Mouse (Mus musculus) liver, embryonic 18 days (tissue): ENCODE data around the gene Cpn1. TPM values are rescaled to one million over a fixed set of nuclear protein-coding genes. Genes with fewer than 3 reads are reported as not detected.

Experiments
- polyA plus RNA-seq: library from polyadenylated mRNA; depleted of rRNA; stranded (reverse); fragments of >200 nt; gene quantifications from 2 replicates; pipeline ENCODE4 v1.2.3, GENCODE M21; 2012; rRNA removed

The Cpn1 gene
- polyA plus RNA-seq, result 188 and 210 TPM in 2 replicates

GRCm38 (mm10) chr19:43986069-43986794 is at the start of gene Cpn1:
Gene Cpn1 (minus strand): TSS chr19:43986556.

GRCm38 (mm10) chr19:44028972-44029371 is 42.6 kb upstream of the Cpn1 start, which contains the start of gene Cyp2c23:
Gene Cyp2c23 (minus strand): TSS chr19:44029208.

GRCm38 (mm10) chr19:43939769-43940689 is 46.3 kb downstream of the Cpn1 start, which contains the start of gene Dnmbp:
Gene Dnmbp (minus strand): TSS chr19:43940191.

Other genes starting within 250 kb of the Cpn1 start
- 6.8 and 7.7 TPM in 2 replicates for gene Cutc, start 233.6 kb downstream of the Cpn1 start, polyA plus RNA-seq
- gene Cox15, start 233.6 kb downstream of the Cpn1 start, polyA plus RNA-seq, result 7.9 and 8.9 TPM in 2 replicates
- gene Abcc2, start 204.4 kb downstream of the Cpn1 start, polyA plus RNA-seq, result 53.0 and 60.0 TPM in 2 replicates
- gene Dnmbp, start 46.4 kb downstream of the Cpn1 start, polyA plus RNA-seq, result 3.9 and 4.3 TPM in 2 replicates
- gene Cyp2c23, start 42.7 kb upstream of the Cpn1 start, polyA plus RNA-seq, result 43.3 and 68.3 TPM in 2 replicates
- 14.3 and 14.7 TPM in 2 replicates for gene Erlin1, start 83.2 kb upstream of the Cpn1 start, polyA plus RNA-seq
- 29.8 and 29.9 TPM in 2 replicates for gene Chuk, start 120.9 kb upstream of the Cpn1 start, polyA plus RNA-seq
- gene Cwf19l1, start 149.3 kb upstream of the Cpn1 start, polyA plus RNA-seq, result 9.8 and 9.9 TPM in 2 replicates
- 24.3 and 26.6 TPM in 2 replicates for gene Bloc1s2, start 159.9 kb upstream of the Cpn1 start, polyA plus RNA-seq
- gene Pkd2l1, start 205.9 kb upstream of the Cpn1 start, polyA plus RNA-seq, result 0.01 TPM in 2 replicates
- gene Scd3, start 216.7 kb upstream of the Cpn1 start, polyA plus RNA-seq, result 0.07 TPM in 1 of 2 replicates, not detected in the other